Mouse (Mus musculus) gastrocnemius, postnatal 36 days (tissue): Measurements from ENCODE around the gene Kcnk3. TPM values are rescaled to one million over a fixed set of nuclear protein-coding genes. Genes with fewer than 3 reads are reported as not detected.

ENCODE experiments used
- DNase-seq, 2 experiments: peaks; one replicate each; pipeline ENCODE4 v3.0.0; 2022
- intact Hi-C: fragments of 180-260 bp; cut with DNase I; formaldehyde crosslinking; loops from one replicate; pipeline ENCODE4 v1.15.1; 2025
- microRNA-seq, 2 experiments: library from miRNA; unstranded; fragments of <30 nt; microRNA quantifications; one replicate each; pipeline ENCODE4 v1.2.0; 2021
- total RNA-seq, 2 experiments: library from RNA; stranded (reverse); gene quantifications; 2 replicates each; pipeline ENCODE4 v1.2.3; 2021

Kcnk3 gene
- total RNA-seq, 2 experiments from 2014 or later = 0.44 to 0.46 TPM

- peak; percentile 71 to 82 for DNase-seq
- intact Hi-C loops = no loop called here
Measured at GRCm38 (mm10) chr5:30666391-30667195, 78.6 kb downstream of the Kcnk3 start, which contains the start of gene Cenpa. Gene Cenpa, plus strand, starts transcription at chr5:30666777.

GRCm38 (mm10) chr5:30667215-30667614, 79.2 kb downstream of the Kcnk3 start:
- intact Hi-C loops = no loop called here
- no peak for DNase-seq

GRCm38 (mm10) chr5:30667686-30668085, 79.7 kb downstream of the Kcnk3 start:
- intact Hi-C loops = no loop called here

GRCm38 (mm10) chr5:30668637-30669495, 80.9 kb downstream of the Kcnk3 start:
- DNase-seq = no peak
- intact Hi-C loops = no loop called here

More at GRCm38 (mm10) chr5:30667686-30668085, 79.7 kb downstream of the Kcnk3 start:
- no peak for DNase-seq

- intact Hi-C loops = no loop called here
- no peak for DNase-seq
Measured at GRCm38 (mm10) chr5:30669496-30669830, 81.5 kb downstream of the Kcnk3 start.

GRCm38 (mm10) chr5:30670091-30670490, 82.1 kb downstream of the Kcnk3 start:
- intact Hi-C loops = no loop called here

GRCm38 (mm10) chr5:30674001-30674400, 86.0 kb downstream of the Kcnk3 start:
- DNase-seq = no peak
- intact Hi-C loops = no loop called here

More at GRCm38 (mm10) chr5:30670091-30670490, 82.1 kb downstream of the Kcnk3 start:
- DNase-seq = no peak

Small RNAs within 50 kb of the gene (microRNA-seq; reads per million reads assigned to microRNA genes)
- 0 to 0.74 reads per million in 2 experiments for gene Mir5625

Other genes starting within 250 kb of the Kcnk3 start
- under 1 TPM; 0.05 to 0.18 TPM for gene Otof, start 126.2 kb upstream of the Kcnk3 start, total RNA-seq
- gene 1700001C02Rik, start 122.1 kb upstream of the Kcnk3 start, total RNA-seq = not detected
- not detected for gene Cib4, start 42.3 kb upstream of the Kcnk3 start, total RNA-seq
- 10 to 100 TPM; 11.3 to 12.6 TPM for gene Slc35f6, start 59.8 kb downstream of the Kcnk3 start, total RNA-seq
- 1 to 10 TPM; 3.2 to 3.8 TPM for gene Cenpa, start 78.6 kb downstream of the Kcnk3 start, total RNA-seq
- 1 to 10 TPM; 1.4 to 2.2 TPM for gene Dpysl5, start 123.4 kb downstream of the Kcnk3 start, total RNA-seq
- 10 to 100 TPM; 63.1 to 68.1 TPM for gene Mapre3, start 226.5 kb downstream of the Kcnk3 start, total RNA-seq